Mouse (Mus musculus) intestine, embryonic 14.5 days (tissue): ENCODE data around the gene Coro7. TPM values are rescaled to one million over a fixed set of nuclear protein-coding genes. Genes with fewer than 3 reads are reported as not detected.

Experiments used
- ATAC-seq: fragments of 200-750 bp; cut with Nextera tagmentation; replicated peaks from 2 replicates; pipeline ENCODE4 v1.8.0; 2017; ENCODE audit warnings: low read depth, moderate number of reproducible peaks, moderate TSS enrichment, moderate library complexity; ENCODE audit not compliant: low FRiP score, low TSS enrichment
- DNase-seq: peaks from one replicate; pipeline ENCODE4 v3.0.0-alpha.2; 2018; ENCODE audit warnings: low spot score
- H3K27ac ChIP-seq: fragments of 300-500 bp; sonication (generic); 2 replicates; pipeline ENCODE4 v1.5.1; 2014; ENCODE audit warnings: low read depth, mild to moderate bottlenecking, control low read depth
- H3K27me3 ChIP-seq: fragments of 300-500 bp; sonication (generic); replicated peaks from 2 replicates; pipeline ENCODE4 v1.6.1; 2014; ENCODE audit warnings: low read length, control low read depth; ENCODE audit not compliant: control insufficient read depth, insufficient read depth
- H3K36me3 ChIP-seq: fragments of 300-500 bp; sonication (generic); 2 replicates; pipeline ENCODE4 v1.6.1; 2014; ENCODE audit warnings: low read length, control low read depth; ENCODE audit not compliant: control insufficient read depth, insufficient read depth
- H3K4me1 ChIP-seq: fragments of 300-500 bp; sonication (generic); replicated peaks from 2 replicates; pipeline ENCODE4 v1.6.1; 2014; ENCODE audit warnings: low read length, control low read depth, mixed read lengths; ENCODE audit not compliant: control insufficient read depth, insufficient read depth
- H3K4me2 ChIP-seq: fragments of 300-500 bp; sonication (generic); 2 replicates; pipeline ENCODE4 v1.6.1; 2014; ENCODE audit warnings: low read length
- H3K4me3 ChIP-seq: fragments of 300-500 bp; sonication (generic); 2 replicates; pipeline ENCODE4 v1.5.1; 2014; ENCODE audit warnings: low read depth, low read length, control low read depth, mixed read lengths
- H3K9ac ChIP-seq: fragments of 300-500 bp; sonication (generic); 2 replicates; pipeline ENCODE4 v1.6.1; 2014; ENCODE audit warnings: mild to moderate bottlenecking, low read length
- H3K9me3 ChIP-seq: fragments of 300-500 bp; sonication (generic); 2 replicates; pipeline ENCODE4 v1.6.1; 2016; ENCODE audit warnings: low read length, control low read depth; ENCODE audit not compliant: control insufficient read depth
- WGBS: fragments of 180-500 bp; shearing (Covaris S2); extraction: QIAGEN DNeasy Blood & Tissue Kit; methylation state at CpG from one replicate; pipeline ENCODE4 v1.1.7; 2014; 5-methylcytosine and 5-hydroxymethylcytosine counted together
- polyA plus RNA-seq: library from polyadenylated mRNA; unstranded; fragments of >200 nt; fragmentation: Nextera tagmentation; extraction: Ambion mirVana; gene quantifications from 2 replicates; pipeline ENCODE4 v1.2.1, GENCODE M21; 2014

The Coro7 gene
- polyA plus RNA-seq, 1 experiment from 2014 or later = 19.3 TPM

DNA sequence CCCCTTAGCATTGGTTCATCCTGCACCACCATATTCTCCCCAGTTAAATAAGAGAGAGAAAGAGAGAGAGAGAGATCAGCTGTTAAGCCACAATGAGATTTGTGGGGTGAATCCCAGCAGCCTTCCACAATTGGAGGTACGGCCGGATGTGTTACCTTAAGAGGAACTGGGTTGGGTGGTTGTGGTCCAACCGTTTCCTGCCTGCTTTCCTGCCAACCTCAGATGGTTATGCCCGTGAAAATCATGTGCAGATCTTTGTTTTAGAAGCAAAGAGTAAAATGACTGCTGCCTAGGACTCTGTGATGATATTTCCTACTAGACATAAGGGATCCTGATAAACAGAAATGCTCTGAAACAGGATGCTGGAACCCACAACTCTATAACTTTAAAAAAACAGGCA lies 5.5 kb downstream of the Coro7 start:
- H3K27me3 ChIP-seq = no peaks in the 10 kb centered on the region
- no peaks in the 10 kb centered on the region for H3K9me3 ChIP-seq
- no peak overlapping the region for H3K4me2 ChIP-seq
- DNase-seq (no peak), ATAC-seq (no peak)
- H3K36me3 ChIP-seq = peaks cover 61% of the 10 kb centered on the region
- H3K4me3 ChIP-seq = no peak overlapping the region
- no peak overlapping the region for H3K27ac ChIP-seq
- H3K4me1 ChIP-seq = peaks cover 8% of the 10 kb centered on the region
- 86% methylated on average over 4 of the region's 4 CpGs for WGBS
- H3K9ac ChIP-seq = no peak overlapping the region

DNA sequence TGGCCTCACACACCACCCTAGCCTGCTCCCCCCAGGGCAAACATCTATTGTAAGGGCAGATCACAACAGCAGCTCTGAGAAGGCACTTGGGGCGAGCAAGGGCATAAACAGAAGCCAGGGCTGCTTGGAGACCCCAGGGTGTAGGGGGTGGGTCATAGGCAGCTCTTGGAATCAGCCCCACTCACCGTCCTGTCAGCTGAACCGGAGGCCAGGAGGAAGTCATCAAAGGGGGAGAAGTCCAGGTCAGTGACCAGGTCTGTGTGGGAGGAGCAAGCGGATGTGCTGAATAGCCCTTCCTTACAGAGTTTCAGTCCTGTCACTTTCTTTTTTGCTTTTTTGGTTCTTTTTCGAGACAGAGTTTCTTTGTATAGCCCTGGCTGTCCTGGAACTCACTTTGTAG lies 9.3 kb downstream of the Coro7 start:
- Histone ChIP-seq H3K27me3 (no peaks in the 10 kb centered on the region), H3K4me3 (no peak overlapping the region), H3K36me3 (peaks cover 70% of the 10 kb centered on the region), H3K4me2 (no peak overlapping the region), H3K4me1 (no peaks in the 10 kb centered on the region), H3K9me3 (no peaks in the 10 kb centered on the region), H3K9ac (no peak overlapping the region), H3K27ac (no peak overlapping the region)
- no peak for DNase-seq
- WGBS = 74% methylated on average over 5 of the region's 5 CpGs
- ATAC-seq = no peak

DNA sequence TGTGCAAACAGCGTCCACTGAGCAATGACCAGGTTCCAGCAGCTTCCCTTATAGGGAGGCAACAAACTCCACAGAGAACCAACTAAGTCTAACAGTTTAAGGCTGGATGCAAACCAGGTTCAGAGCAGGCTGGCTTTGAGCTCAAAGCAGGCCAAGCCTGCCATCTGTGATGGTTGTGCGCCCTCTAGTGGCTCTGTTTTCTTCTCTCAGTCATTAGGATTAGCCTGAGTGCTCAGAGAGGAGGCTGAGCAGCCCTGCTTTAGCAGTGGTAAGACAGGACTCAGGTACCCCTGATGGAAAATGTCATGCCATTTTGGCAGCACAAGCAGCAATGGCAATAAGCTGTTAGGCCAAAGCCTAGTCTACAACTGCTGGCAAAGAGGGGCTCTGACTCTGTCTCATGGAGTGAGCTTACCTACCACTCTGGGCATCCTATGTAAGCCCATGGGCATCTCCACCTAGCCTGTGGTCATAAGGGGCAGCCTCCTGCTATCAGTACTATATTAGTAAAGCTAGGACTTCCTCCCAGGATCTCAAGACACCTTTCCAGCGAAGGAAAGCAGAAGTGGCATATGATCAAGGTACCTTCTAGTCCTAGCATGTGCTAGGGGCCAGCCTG lies 12.3 kb downstream of the Coro7 start:
- Histone ChIP-seq H3K27me3 (no peaks in the 10 kb centered on the region), H3K9me3 (no peaks in the 10 kb centered on the region), H3K4me3 (no peak overlapping the region), H3K36me3 (peaks cover 51% of the 10 kb centered on the region), H3K27ac (no peak overlapping the region), H3K9ac (0 out of 2 replicates have a peak overlapping the region, but pooled peaks have one; percentile 7), H3K4me2 (no peak overlapping the region), H3K4me1 (no peaks in the 10 kb centered on the region)
- 32% methylated on average over 3 of the region's 3 CpGs for WGBS
- DNase-seq (peak; percentile 93), ATAC-seq (peak; percentile 81)

DNA sequence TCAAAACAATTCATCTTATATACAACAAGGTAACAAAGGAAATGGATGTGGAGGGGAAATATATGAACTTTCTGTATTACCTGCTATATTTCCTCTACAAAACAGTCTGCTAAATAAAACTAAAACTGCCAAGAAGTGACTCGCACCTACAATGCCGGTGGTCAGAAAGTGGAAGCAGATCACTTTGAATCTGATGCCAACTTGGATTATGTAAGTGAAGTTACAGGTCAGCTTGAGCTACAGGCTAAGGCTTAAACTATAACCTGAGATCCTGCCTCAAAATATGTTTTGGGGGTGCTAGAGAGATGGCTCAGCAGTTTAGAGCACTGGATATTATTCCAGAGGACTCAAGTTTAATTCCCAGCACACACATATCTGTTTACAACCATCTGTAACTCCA lies 13.9 kb downstream of the Coro7 start:
- 95% methylated on average over 2 of the region's 2 CpGs for WGBS
- DNase-seq (no peak), ATAC-seq (no peak)
- H3K9ac ChIP-seq = no peak overlapping the region
- H3K4me3 ChIP-seq = no peak overlapping the region
- peaks cover 56% of the 10 kb centered on the region for H3K36me3 ChIP-seq
- H3K27me3 ChIP-seq = no peaks in the 10 kb centered on the region
- no peak overlapping the region for H3K4me2 ChIP-seq
- H3K9me3 ChIP-seq = no peaks in the 10 kb centered on the region
- H3K4me1 ChIP-seq = no peaks in the 10 kb centered on the region
- H3K27ac ChIP-seq = no peak overlapping the region

DNA sequence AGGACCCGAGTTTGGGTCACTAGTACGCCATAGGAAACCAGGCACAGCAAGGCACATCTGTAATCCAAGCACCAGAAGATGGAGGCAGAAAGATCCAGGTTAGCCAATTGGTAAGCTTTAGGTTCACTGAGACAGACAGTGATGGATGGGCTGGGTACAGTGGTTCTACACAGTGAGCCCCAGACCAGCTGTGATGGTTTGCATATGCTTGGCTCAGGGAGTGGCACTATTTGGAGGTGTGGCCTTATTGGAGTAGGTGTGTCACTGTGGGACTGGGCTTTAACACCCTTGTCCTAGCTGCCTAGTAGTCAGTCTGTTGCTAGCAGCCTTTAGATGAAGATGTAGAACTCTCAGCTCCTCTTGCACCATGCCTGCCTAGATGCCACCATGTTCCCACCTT lies 15.8 kb downstream of the Coro7 start:
- H3K9ac ChIP-seq = no peak overlapping the region
- H3K4me3 ChIP-seq = no peak overlapping the region
- no peaks in the 10 kb centered on the region for H3K27me3 ChIP-seq
- DNase-seq (no peak), ATAC-seq (no peak)
- H3K4me2 ChIP-seq = no peak overlapping the region
- H3K9me3 ChIP-seq = no peaks in the 10 kb centered on the region
- H3K36me3 ChIP-seq = peaks cover 39% of the 10 kb centered on the region
- H3K27ac ChIP-seq = no peak overlapping the region
- 86% methylated on average over 2 of the region's 2 CpGs for WGBS
- peaks cover 6% of the 10 kb centered on the region for H3K4me1 ChIP-seq

DNA sequence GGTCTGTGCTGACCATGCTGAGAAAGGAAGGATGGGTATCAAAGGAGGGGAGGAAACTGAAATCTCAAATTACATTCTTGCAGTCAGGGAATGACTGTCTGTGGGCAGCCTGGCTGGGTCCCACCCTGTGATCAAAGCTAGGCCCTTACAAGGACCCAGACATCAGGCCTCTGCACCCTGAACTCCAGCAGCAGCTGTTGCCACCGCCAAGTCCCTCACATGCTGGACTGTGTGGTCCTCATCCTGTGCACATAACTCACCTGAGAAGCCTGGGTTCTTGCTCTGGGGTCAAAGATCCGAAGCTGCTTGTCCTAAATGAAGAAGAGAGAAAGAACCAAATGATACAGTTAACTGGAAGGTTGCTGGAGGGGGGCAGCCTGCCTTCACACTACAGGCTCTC lies 18.0 kb downstream of the Coro7 start:
- no peak for ATAC-seq

DNA sequence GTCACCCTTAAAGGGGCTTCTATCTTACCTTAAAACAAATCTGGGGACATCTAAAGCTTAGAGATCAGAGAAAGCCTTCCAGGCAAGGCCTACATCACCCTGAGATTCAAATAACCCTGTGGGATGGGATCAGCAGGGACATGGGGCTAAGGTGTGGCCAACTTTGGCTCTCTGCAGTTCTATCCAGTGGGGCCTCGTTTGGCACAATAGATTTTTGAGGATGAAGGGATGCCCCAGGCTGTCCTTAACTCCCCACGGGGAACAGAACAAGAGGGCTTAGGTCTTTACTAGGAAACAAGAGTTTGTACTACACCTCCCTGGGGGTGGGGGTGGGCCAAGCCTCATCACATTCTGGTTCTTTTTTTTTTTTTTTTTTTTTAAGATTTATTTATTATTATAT lies 20.3 kb downstream of the Coro7 start:
- no peak for DNase-seq
- 24% methylated on average over 2 of the region's 2 CpGs for WGBS
- H3K27ac ChIP-seq = peak overlapping the region; percentile 55
- peaks cover 20% of the 10 kb centered on the region for H3K36me3 ChIP-seq
- H3K27me3 ChIP-seq = no peaks in the 10 kb centered on the region
- no peak overlapping the region for H3K9ac ChIP-seq
- peak overlapping the region; percentile 30; the same call in 1 of the 2 replicates for H3K4me2 ChIP-seq
- H3K4me1 ChIP-seq = peaks cover 22% of the 10 kb centered on the region
- no peaks in the 10 kb centered on the region for H3K9me3 ChIP-seq
- H3K4me3 ChIP-seq = no peak overlapping the region
- ATAC-seq = no peak

More for the DNA sequence above, 18.0 kb downstream of the Coro7 start:
- H3K4me1 ChIP-seq = peaks cover 11% of the 10 kb centered on the region
- H3K27ac ChIP-seq = no peak overlapping the region
- no peaks in the 10 kb centered on the region for H3K9me3 ChIP-seq
- WGBS = 75% methylated on average over 2 of the region's 2 CpGs
- no peak overlapping the region for H3K4me3 ChIP-seq
- peaks cover 22% of the 10 kb centered on the region for H3K36me3 ChIP-seq
- no peak overlapping the region for H3K4me2 ChIP-seq
- no peaks in the 10 kb centered on the region for H3K27me3 ChIP-seq
- DNase-seq = no peak
- H3K9ac ChIP-seq = no peak overlapping the region

DNA sequence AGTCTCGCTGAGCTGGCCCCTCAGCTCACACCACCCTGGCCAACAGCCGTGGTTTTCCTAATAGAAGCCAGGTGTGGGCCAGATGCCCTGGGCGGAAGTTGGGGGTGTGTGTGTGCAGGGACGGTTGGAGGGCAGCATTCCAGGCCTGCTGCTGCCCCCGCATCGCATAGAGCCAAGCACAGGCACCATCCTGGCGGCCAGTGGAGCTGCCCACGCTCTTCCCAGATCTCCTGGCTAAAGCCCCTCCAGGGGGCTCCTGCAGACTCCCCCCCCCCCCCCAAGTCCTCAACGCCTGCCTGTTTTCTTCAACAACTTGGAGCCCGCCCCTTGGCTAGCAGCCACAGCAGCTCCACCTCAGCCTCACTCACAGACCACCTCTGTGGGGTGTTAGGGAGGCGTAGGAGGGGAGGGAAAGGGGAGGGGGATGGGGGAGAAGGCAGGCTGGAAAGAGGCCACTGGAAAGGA lies 20.8 kb downstream of the Coro7 start:
- DNase-seq = peak; percentile 73
- Histone ChIP-seq H3K9ac (no peak overlapping the region), H3K4me1 (peaks cover 22% of the 10 kb centered on the region), H3K36me3 (peaks cover 20% of the 10 kb centered on the region), H3K4me3 (no peak overlapping the region), H3K9me3 (no peaks in the 10 kb centered on the region), H3K27me3 (no peaks in the 10 kb centered on the region), H3K27ac (peak overlapping the region; percentile 55), H3K4me2 (peak overlapping the region; percentile 30; the same call in 1 of the 2 replicates)
- peak; percentile 69 for ATAC-seq
- 32% methylated on average over 11 of the region's 11 CpGs for WGBS

DNA sequence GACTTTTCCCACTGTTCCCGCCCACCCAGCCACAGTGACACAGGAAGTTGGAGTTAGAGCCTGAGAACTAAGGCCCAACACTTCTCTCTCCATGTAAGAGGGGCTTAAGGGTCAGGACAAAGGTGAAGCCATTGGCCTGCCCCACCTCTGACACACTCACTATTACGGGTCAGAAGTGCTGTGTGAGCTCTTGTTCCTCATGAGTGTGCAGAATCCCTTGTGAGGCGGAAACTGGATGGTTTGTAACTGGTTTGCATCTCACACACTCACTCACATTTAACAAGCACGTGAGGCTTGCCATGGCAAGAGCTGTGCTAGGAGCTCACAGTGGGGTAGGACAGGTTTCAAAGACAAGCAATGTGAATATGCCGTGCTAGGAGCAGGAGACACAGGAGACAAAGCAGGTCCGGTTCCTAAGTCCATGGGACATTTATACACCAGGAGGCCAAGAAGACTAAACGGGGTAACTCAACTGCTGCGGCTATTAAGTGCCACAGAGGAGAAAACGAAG lies 23.0 kb downstream of the Coro7 start:
- H3K9ac ChIP-seq = no peak overlapping the region
- H3K4me3 ChIP-seq = no peak overlapping the region
- H3K4me2 ChIP-seq = no peak overlapping the region
- H3K4me1 ChIP-seq = peaks cover 25% of the 10 kb centered on the region
- no peaks in the 10 kb centered on the region for H3K27me3 ChIP-seq
- peak overlapping the region; percentile 70 for H3K27ac ChIP-seq
- DNase-seq (no peak), ATAC-seq (no peak)
- WGBS = 61% methylated on average over 9 of the region's 9 CpGs
- H3K9me3 ChIP-seq = no peaks in the 10 kb centered on the region
- H3K36me3 ChIP-seq = peaks cover 35% of the 10 kb centered on the region
